Mouse (Mus musculus): ENCODE measurements at regions not wholly inside any gene's neighbourhood (a gene's known extent, or its start where the extent isn't known, plus 50 kb on each side); places are given as distances from the start of the nearest gene placed in this dataset.

DNA sequence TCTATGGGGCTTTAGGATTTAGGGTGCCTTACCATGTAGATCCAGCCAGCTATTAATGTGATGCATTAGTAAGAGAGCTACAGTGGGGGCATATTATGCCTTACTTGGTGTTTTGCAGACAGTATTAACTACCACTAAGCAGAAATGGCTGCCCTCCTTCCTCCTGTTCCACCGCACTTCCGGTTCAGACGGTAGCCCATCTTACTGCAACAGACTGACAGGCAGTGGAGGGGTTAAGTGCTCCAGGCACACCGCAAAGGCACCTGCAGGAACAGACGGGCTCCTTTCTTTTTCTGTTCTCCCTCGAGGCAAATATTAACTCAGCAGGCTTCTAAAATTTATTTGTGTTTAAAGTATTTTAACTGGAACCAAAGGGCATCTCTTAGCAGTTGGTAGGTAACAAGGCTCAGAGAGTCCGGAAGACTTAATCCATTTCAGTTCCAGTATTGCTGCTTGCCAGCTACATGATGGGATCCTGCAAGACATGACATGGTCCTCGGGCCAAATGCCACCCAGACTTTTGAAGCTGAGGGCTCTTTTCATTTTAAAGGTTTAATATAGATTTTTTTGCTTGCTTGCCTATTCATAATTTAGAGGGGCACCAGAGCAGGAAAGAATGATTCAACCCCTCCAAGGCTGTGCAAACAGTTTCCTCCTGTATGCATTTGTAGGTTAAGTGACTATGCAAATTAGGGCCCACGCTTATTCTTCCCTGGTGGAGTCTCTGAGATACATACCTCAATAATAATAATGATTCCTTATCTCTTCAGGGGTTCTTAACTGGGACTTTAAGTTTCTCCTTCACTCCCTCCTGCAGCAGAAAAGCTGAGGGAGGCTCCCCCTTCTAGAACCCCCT, 177.7 kb downstream of the Emp1 start:
- Histone ChIP-seq H3K79me2 (ENCODE audit: control insufficient read depth, insufficient read depth, low read length, poor library complexity) (no peaks in the 10 kb centered on the region), H3K9ac (ENCODE audit: control insufficient read depth, low read depth, low read length, poor library complexity, severe bottlenecking) (no peak overlapping the region), H3K9me3 (replicated peaks; ENCODE audit: insufficient read depth, low read length) (no peaks in the 10 kb centered on the region; the same call in 1 of the 2 replicates), H3K27ac (ENCODE audit: control insufficient read depth, low read depth, low read length) (no peak overlapping the region), H3K4me1 (ENCODE audit: control insufficient read depth in 1 of 2, insufficient read depth in 2 of 2, low read length in 2 of 2) (no peaks in the 10 kb centered on the region), H3K27me3 (ENCODE audit: control insufficient read depth in 1 of 2, insufficient read depth in 2 of 2, low read length in 2 of 2) (no peaks in the 10 kb centered on the region), H3K4me3 (ENCODE audit: control insufficient read depth in 1 of 2, insufficient read depth in 1 of 2, low read depth in 2 of 2, low read length in 2 of 2) (no peak overlapping the region), H3K36me3 (ENCODE audit: control insufficient read depth in 1 of 2, insufficient read depth in 2 of 2, low read length in 2 of 2) (no peaks in the 10 kb centered on the region)
- DNase-seq (ENCODE audit: low read depth, low spot score): no peak
- TF ChIP-seq MAZ (IDR thresholded peaks at IDR 0.05; ENCODE audit: low read depth, low read length) (no peak), CTCF (IDR thresholded peaks at IDR 0.05 in 2 of 3, conservative IDR thresholded peaks at IDR 0.05 in 1 of 3; ENCODE audit: control insufficient read depth in 1 of 3, insufficient read depth in 1 of 3, low read depth in 2 of 3, low read length in 3 of 3, poor library complexity in 1 of 3, severe bottlenecking in 1 of 3) (no peak), NELFE (IDR thresholded peaks at IDR 0.05; ENCODE audit: low read depth, low read length) (no peak), MXI1 (IDR thresholded peaks at IDR 0.05; ENCODE audit: low read depth, low read length) (no peak), MYC (IDR thresholded peaks at IDR 0.05; ENCODE audit: low read depth, low read length) (no peak), UBTF (IDR thresholded peaks at IDR 0.05; ENCODE audit: borderline replicate concordance, insufficient read depth, low read depth, low read length) (no peak), KAT2A (conservative IDR thresholded peaks at IDR 0.05; ENCODE audit: low read depth, low read length) (no peak), CHD2 (IDR thresholded peaks at IDR 0.05; ENCODE audit: low read length) (no peak), BHLHE40 (IDR thresholded peaks at IDR 0.05; ENCODE audit: borderline replicate concordance, low read depth, low read length) (no peak)

DNA sequence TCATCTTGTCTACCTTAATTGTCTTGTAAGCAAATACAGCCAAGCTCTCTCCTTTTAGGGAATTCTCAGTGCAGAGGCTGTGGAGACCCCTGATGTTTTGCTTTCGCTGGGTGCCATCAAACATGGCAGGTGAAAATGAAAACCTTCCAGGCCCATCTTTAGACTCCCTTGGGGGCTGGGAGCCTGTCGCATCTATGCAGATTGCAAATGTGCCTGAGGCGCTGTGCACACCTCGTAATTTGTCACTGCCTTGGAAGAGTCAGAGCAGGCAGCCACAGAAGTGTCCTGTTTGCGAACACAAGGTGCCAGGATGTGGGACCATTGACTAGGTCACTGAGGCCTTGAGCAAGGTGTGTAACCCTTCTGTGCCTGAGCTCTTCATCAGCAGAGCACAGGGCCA, 179.2 kb downstream of the Emp1 start:
- no peaks in the 10 kb centered on the region for H3K27me3 ChIP-seq (ENCODE audit: control insufficient read depth in 1 of 2, insufficient read depth in 2 of 2, low read length in 2 of 2)
- DNase-seq (ENCODE audit: low read depth, low spot score): no peak
- TF ChIP-seq UBTF (IDR thresholded peaks at IDR 0.05; ENCODE audit: borderline replicate concordance, insufficient read depth, low read depth, low read length) (no peak), E2F4 (IDR thresholded peaks at IDR 0.05; ENCODE audit: borderline replicate concordance, low read depth, low read length) (no peak), SIN3A (IDR thresholded peaks at IDR 0.05; ENCODE audit: low read length) (no peak), MAFK (IDR thresholded peaks at IDR 0.05; ENCODE audit: borderline replicate concordance, low read depth, low read length) (no peak), MXI1 (IDR thresholded peaks at IDR 0.05; ENCODE audit: low read depth, low read length) (no peak), NRF1 (IDR thresholded peaks at IDR 0.05; ENCODE audit: insufficient read depth, low read depth, low read length, poor library complexity, severe bottlenecking) (no peak), SMC3 (IDR thresholded peaks at IDR 0.05; ENCODE audit: low read depth, low read length) (no peak), NELFE (IDR thresholded peaks at IDR 0.05; ENCODE audit: low read depth, low read length) (no peak), TBP (IDR thresholded peaks at IDR 0.05; ENCODE audit: low read depth, low read length) (no peak), CHD2 (IDR thresholded peaks at IDR 0.05; ENCODE audit: low read length) (no peak), GATA1 (IDR thresholded peaks at IDR 0.05; ENCODE audit: low read depth, low read length) (no peak), HCFC1 (IDR thresholded peaks at IDR 0.05; ENCODE audit: low read depth, low read length) (no peak), ZNF384 (IDR thresholded peaks at IDR 0.05; ENCODE audit: low read depth, low read length) (no peak), POLR2A (IDR thresholded peaks at IDR 0.05; ENCODE audit: control insufficient read depth in 1 of 2, insufficient read depth in 1 of 2, low read depth in 1 of 2, low read length in 2 of 2, poor library complexity in 1 of 2) (no peak), ZKSCAN1 (IDR thresholded peaks at IDR 0.05; ENCODE audit: low read depth, low read length) (no peak), MAX (IDR thresholded peaks at IDR 0.05; ENCODE audit: low read length) (no peak), KAT2A (conservative IDR thresholded peaks at IDR 0.05; ENCODE audit: low read depth, low read length) (no peak)
- H3K36me3 ChIP-seq (ENCODE audit: control insufficient read depth in 1 of 2, insufficient read depth in 2 of 2, low read length in 2 of 2): no peaks in the 10 kb centered on the region
- no peak overlapping the region for H3K27ac ChIP-seq (ENCODE audit: control insufficient read depth, low read depth, low read length)
- no peaks in the 10 kb centered on the region for H3K79me2 ChIP-seq (ENCODE audit: control insufficient read depth, insufficient read depth, low read length, poor library complexity)
- no peaks in the 10 kb centered on the region for H3K4me1 ChIP-seq (ENCODE audit: control insufficient read depth in 1 of 2, insufficient read depth in 2 of 2, low read length in 2 of 2)
- H3K9ac ChIP-seq (ENCODE audit: control insufficient read depth, low read depth, low read length, poor library complexity, severe bottlenecking): no peak overlapping the region
- no peaks in the 10 kb centered on the region for H3K9me3 ChIP-seq (replicated peaks; ENCODE audit: insufficient read depth, low read length)
- H3K4me3 ChIP-seq (ENCODE audit: control insufficient read depth in 1 of 2, insufficient read depth in 1 of 2, low read depth in 2 of 2, low read length in 2 of 2): no peak overlapping the region

Measured in MEL (cell line).